Comparison of ENCODE assay signal across 7 mouse cellular contexts in the genomic region with DNA sequence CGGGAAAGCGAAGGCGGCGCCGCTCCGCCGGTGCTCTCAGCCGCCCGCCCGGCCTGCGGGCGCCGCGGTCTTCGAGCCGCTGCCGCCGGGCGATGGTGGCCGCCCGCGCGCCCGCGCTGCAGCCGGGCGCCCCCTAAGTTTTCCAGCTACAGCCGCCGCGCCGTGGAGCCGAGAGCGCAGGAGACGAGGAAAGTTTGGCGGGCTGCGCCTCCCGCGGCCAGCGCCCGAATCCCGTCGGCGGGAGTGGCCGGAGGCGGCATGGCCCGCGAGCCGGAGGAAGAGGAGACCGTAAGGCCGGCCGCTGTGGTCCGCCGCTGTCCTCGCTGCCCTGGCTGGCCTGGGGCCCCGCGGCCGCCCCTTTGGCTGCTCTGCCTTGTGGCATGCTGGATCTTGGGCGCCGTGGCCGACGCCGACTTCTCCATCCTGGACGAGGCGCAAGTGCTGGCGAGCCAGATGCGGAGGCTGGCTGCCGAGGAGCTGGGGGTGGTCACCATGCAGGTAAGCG. TPM values are rescaled to one million over a fixed set of nuclear protein-coding genes. Genes with fewer than 3 reads are reported as not detected.
A peak's percentile ranks its signal among the peaks of the same experiment; 100 is the strongest.
DNase-seq lines count a peak whose midpoint lies in the region; ATAC-seq and TF ChIP-seq lines count a peak whose summit lies in the region.

No protein-coding gene starts in this region.

- no peak overlapping the region for H3K27ac ChIP-seq in ES-E14 (ENCODE audit: insufficient read depth, low read depth, low read length, poor library complexity, severe bottlenecking)
- H3K27ac ChIP-seq in hindbrain, embryonic 15.5 days (replicated peaks): peak overlapping the region; percentile 91
- H3K27ac ChIP-seq in limb, embryonic 10.5 days: peak overlapping the region; percentile 99
- peak overlapping the region; percentile 85 for H3K27ac ChIP-seq in midbrain, embryonic 11.5 days (ENCODE audit: low read depth, low read length)

- no peaks in the 10 kb centered on the region for H3K27me3 ChIP-seq in hindbrain, embryonic 15.5 days
- no peaks in the 10 kb centered on the region for H3K27me3 ChIP-seq in limb, embryonic 10.5 days (ENCODE audit: low read depth, poor library complexity, severe bottlenecking)
- H3K27me3 ChIP-seq in midbrain, embryonic 11.5 days (ENCODE audit: control insufficient read depth, insufficient read depth, low read length): no peaks in the 10 kb centered on the region

- peaks cover 0 to 12% of the 10 kb centered on the region in 2 experiments; a peak in 2 of 4 replicates for H3K4me1 ChIP-seq in ES-E14 (ENCODE audit: control insufficient read depth in 2 of 2, insufficient read depth in 2 of 2, low read length in 2 of 2, poor library complexity in 1 of 2)
- peaks cover 40% of the 10 kb centered on the region for H3K4me1 ChIP-seq in hindbrain, embryonic 15.5 days (replicated peaks)
- H3K4me1 ChIP-seq in limb, embryonic 10.5 days: peaks cover 43% of the 10 kb centered on the region
- H3K4me1 ChIP-seq in midbrain, embryonic 11.5 days (ENCODE audit: control insufficient read depth, insufficient read depth, low read length): peaks cover 37% of the 10 kb centered on the region

- H3K4me2 ChIP-seq in hindbrain, embryonic 15.5 days: peak overlapping the region; percentile 96
- peak overlapping the region; percentile 79 for H3K4me2 ChIP-seq in midbrain, embryonic 11.5 days

- peak overlapping the region; percentile 67 for H3K9ac ChIP-seq in ES-E14 (ENCODE audit: insufficient read depth, low read depth, low read length, poor library complexity, severe bottlenecking)
- H3K9ac ChIP-seq in hindbrain, embryonic 15.5 days: peak overlapping the region; percentile 88
- peak overlapping the region; percentile 91 for H3K9ac ChIP-seq in midbrain, embryonic 11.5 days (ENCODE audit: low read length)

- WGBS in hindbrain, embryonic 15.5 days: under 1% methylated on average over 58 of the region's 68 CpGs
- WGBS in limb, embryonic 10.5 days: under 1% methylated on average over 68 of the region's 68 CpGs
- 1% methylated on average over 49 of the region's 68 CpGs for WGBS in midbrain, embryonic 11.5 days

- in situ Hi-C loops in ES-E14 (cut with MboI; ENCODE audit: low sequenced_read_pairs in 2 of 2, unreplicated experiment in 2 of 2): no loop called here

- H3K36me3 ChIP-seq in ES-E14 (ENCODE audit: control insufficient read depth, insufficient read depth, low read length, poor library complexity, severe bottlenecking): no peaks in the 10 kb centered on the region
- H3K36me3 ChIP-seq in hindbrain, embryonic 15.5 days: no peaks in the 10 kb centered on the region
- H3K36me3 ChIP-seq in limb, embryonic 10.5 days: peaks cover 3% of the 10 kb centered on the region; the same call in 1 of the 2 replicates
- no peaks in the 10 kb centered on the region for H3K36me3 ChIP-seq in midbrain, embryonic 11.5 days (ENCODE audit: control insufficient read depth, insufficient read depth, low read length)

- no peaks in the 10 kb centered on the region for H3K9me3 ChIP-seq in ES-E14 (ENCODE audit: control insufficient read depth, insufficient read depth, low read depth, low read length)
- no peaks in the 10 kb centered on the region for H3K9me3 ChIP-seq in hindbrain, embryonic 15.5 days
- no peaks in the 10 kb centered on the region for H3K9me3 ChIP-seq in limb, embryonic 10.5 days (replicated peaks)
- no peaks in the 10 kb centered on the region for H3K9me3 ChIP-seq in midbrain, embryonic 11.5 days (ENCODE audit: control insufficient read depth, low read length)

- DNase-seq in ES-E14 (ENCODE audit: low read depth, low spot score): no peak
- peak; percentile 71 for DNase-seq in adrenal gland, postnatal 14 days
- DNase-seq in frontal cortex, postnatal 25 days (ENCODE audit: low spot score in 2 of 2): peak; percentile 7 to 18
- no peak for DNase-seq in limb, embryonic 10.5 days (ENCODE audit: low spot score)
- peak; percentile 97 for DNase-seq in midbrain, embryonic 11.5 days (ENCODE audit: low spot score, missing footprints)
- DNase-seq in urinary bladder, postnatal 14 days (ENCODE audit: low spot score): peak; percentile 55

- peak overlapping the region; percentile 77 to 80 for H3K4me3 ChIP-seq in ES-E14 (ENCODE audit: insufficient read depth in 1 of 2, low read depth in 1 of 2, low read length in 2 of 2, poor library complexity in 1 of 2, severe bottlenecking in 1 of 2)
- H3K4me3 ChIP-seq in hindbrain, embryonic 15.5 days: peak overlapping the region; percentile 88
- peak overlapping the region; percentile 99 for H3K4me3 ChIP-seq in limb, embryonic 10.5 days
- peak overlapping the region; percentile 63 for H3K4me3 ChIP-seq in midbrain, embryonic 11.5 days (ENCODE audit: low read depth, low read length)

- peak; percentile 53 for ATAC-seq in hindbrain, embryonic 15.5 days (ENCODE audit: low FRiP score, low read depth)
- peak; percentile 59 for ATAC-seq in midbrain, embryonic 11.5 days (ENCODE audit: low FRiP score)

TF ChIP-seq in ES-E14, 5 proteins besides CTCF, POLR2A, EP300 and RAD21:
- TF ChIP-seq MAFK (IDR thresholded peaks at IDR 0.05; ENCODE audit: insufficient read depth, low read depth, low read length) (no peak), ZC3H11A (IDR thresholded peaks at IDR 0.05; ENCODE audit: borderline replicate concordance, low read depth, low read length) (no peak), ZNF384 (IDR thresholded peaks at IDR 0.05; ENCODE audit: low read depth, low read length) (no peak), CHD2 (IDR thresholded peaks at IDR 0.05; ENCODE audit: low read depth, low read length) (no peak), HCFC1 (IDR thresholded peaks at IDR 0.05; ENCODE audit: borderline replicate concordance, insufficient read depth, low read length) (no peak)

RNA-seq across cellular contexts. Expression of gene Cachd1, which starts 0.4 kb away (rescaled TPM):
- 7.6 and 10.6 TPM in 2 replicates for total RNA-seq in ES-E14 (2012; rRNA removed)
- total RNA-seq in adrenal gland, postnatal 14 days (2021): 8.4 and 12.9 TPM in 2 replicates
- polyA plus RNA-seq in hindbrain, embryonic 15.5 days (2015; fragmentation: Nextera tagmentation; extraction: Ambion mirVana): 21.9 and 24.8 TPM in 2 replicates
- polyA plus RNA-seq in limb, embryonic 10.5 days (2016; fragmentation: Nextera tagmentation; extraction: Ambion mirVana): 43.3 and 44.9 TPM in 2 replicates
- polyA plus RNA-seq in midbrain, embryonic 11.5 days (2014; fragmentation: Nextera tagmentation; extraction: Ambion mirVana): 36.3 and 39.0 TPM in 2 replicates

Comparison
In these comparisons a context has a peak if more than half of its experiments do, and no peak if none do; other contexts are left out.
1. DNase-seq: peak in adrenal gland, postnatal 14 days (single experiment), frontal cortex, postnatal 25 days (2 of 2), midbrain, embryonic 11.5 days (single experiment) and urinary bladder, postnatal 14 days (single experiment); none in ES-E14 (single experiment) and limb, embryonic 10.5 days (single experiment).
2. Peak in every context shown above with its lines, with median percentiles within 50 percentile points of each other: H3K4me3 ChIP-seq and H3K9ac ChIP-seq.